Mouse (Mus musculus): ENCODE measurements around the gene Xpot. TPM values are rescaled to one million over a fixed set of nuclear protein-coding genes. Genes with fewer than 3 reads are reported as not detected.

The Xpot gene
- total RNA-seq, 1 experiment, result 129 TPM

DNA sequence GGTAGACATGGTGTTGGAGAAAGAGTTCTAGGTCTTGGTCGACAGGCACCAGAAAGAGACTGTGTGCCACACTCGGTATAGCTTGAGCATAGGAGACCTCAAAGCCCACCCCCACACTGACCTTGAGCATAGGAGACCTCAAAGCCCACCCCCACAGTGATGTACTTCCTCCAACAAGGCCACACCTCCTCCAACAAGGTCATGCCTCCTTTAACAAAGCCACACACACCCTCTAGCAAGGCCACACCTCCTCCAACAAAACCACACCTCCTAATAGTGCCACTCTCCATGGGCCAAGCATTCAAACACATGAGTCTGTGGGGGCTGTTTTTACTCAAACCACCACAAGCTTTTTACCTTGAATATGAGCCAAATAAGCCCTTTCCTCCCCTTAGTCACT is 36.6 kb upstream of the Xpot start:
- DNase-seq (ENCODE audit: low read depth, low spot score), result no peak
- Histone ChIP-seq H3K27ac (ENCODE audit: insufficient read depth, low read depth, low read length, poor library complexity, severe bottlenecking) (no peak overlapping the region), H3K4me1 (ENCODE audit: control insufficient read depth in 2 of 2, insufficient read depth in 2 of 2, low read length in 2 of 2, poor library complexity in 1 of 2) (peaks cover 0 to 14% of the 10 kb centered on the region in 2 experiments; a peak in 2 of 4 replicates), H3K36me3 (ENCODE audit: control insufficient read depth, insufficient read depth, low read length, poor library complexity, severe bottlenecking) (no peaks in the 10 kb centered on the region), H3K4me3 (ENCODE audit: insufficient read depth in 1 of 2, low read depth in 1 of 2, low read length in 2 of 2, poor library complexity in 1 of 2, severe bottlenecking in 1 of 2) (no peak overlapping the region), H3K9ac (ENCODE audit: insufficient read depth, low read depth, low read length, poor library complexity, severe bottlenecking) (no peak overlapping the region), H3K9me3 (ENCODE audit: control insufficient read depth, insufficient read depth, low read depth, low read length) (no peaks in the 10 kb centered on the region)
- in situ Hi-C loops (cut with MboI; ENCODE audit: low sequenced_read_pairs in 2 of 2, unreplicated experiment in 2 of 2), result no loop called here
- TF ChIP-seq ZC3H11A (IDR thresholded peaks at IDR 0.05; ENCODE audit: borderline replicate concordance, low read depth, low read length) (no peak), HCFC1 (IDR thresholded peaks at IDR 0.05; ENCODE audit: borderline replicate concordance, insufficient read depth, low read length) (no peak), CHD2 (IDR thresholded peaks at IDR 0.05; ENCODE audit: low read depth, low read length) (no peak), MAFK (IDR thresholded peaks at IDR 0.05; ENCODE audit: insufficient read depth, low read depth, low read length) (no peak), ZNF384 (IDR thresholded peaks at IDR 0.05; ENCODE audit: low read depth, low read length) (no peak)

DNA sequence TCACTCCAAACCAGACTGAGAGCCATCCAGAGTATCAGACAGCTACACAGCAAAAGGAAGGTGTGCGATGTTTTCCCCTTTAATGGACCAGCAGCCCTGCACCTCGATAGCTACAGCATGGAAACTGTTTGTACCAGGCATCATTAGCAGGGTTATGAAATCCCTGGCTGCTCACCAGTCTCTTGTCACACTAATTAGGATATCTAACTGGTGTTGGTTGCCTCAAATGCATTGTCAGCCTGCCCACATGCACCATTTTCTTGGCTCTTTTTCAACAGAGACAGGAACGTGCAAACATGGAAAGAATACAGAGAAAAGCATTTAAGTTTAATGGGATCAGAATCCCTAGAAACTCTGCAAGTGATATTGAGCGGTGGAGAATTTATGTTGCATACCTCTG is 29.8 kb upstream of the Xpot start:
- Histone ChIP-seq H3K4me3 (ENCODE audit: insufficient read depth in 1 of 2, low read depth in 1 of 2, low read length in 2 of 2, poor library complexity in 1 of 2, severe bottlenecking in 1 of 2) (no peak overlapping the region), H3K36me3 (ENCODE audit: control insufficient read depth, insufficient read depth, low read length, poor library complexity, severe bottlenecking) (no peaks in the 10 kb centered on the region), H3K9ac (ENCODE audit: insufficient read depth, low read depth, low read length, poor library complexity, severe bottlenecking) (no peak overlapping the region), H3K9me3 (ENCODE audit: control insufficient read depth, insufficient read depth, low read depth, low read length) (no peaks in the 10 kb centered on the region), H3K27ac (ENCODE audit: insufficient read depth, low read depth, low read length, poor library complexity, severe bottlenecking) (no peak overlapping the region), H3K4me1 (ENCODE audit: control insufficient read depth in 2 of 2, insufficient read depth in 2 of 2, low read length in 2 of 2, poor library complexity in 1 of 2) (no peaks in the 10 kb centered on the region)
- DNase-seq (ENCODE audit: low read depth, low spot score), result no peak
- TF ChIP-seq CHD2 (IDR thresholded peaks at IDR 0.05; ENCODE audit: low read depth, low read length) (no peak), ZC3H11A (IDR thresholded peaks at IDR 0.05; ENCODE audit: borderline replicate concordance, low read depth, low read length) (no peak), ZNF384 (IDR thresholded peaks at IDR 0.05; ENCODE audit: low read depth, low read length) (no peak), HCFC1 (IDR thresholded peaks at IDR 0.05; ENCODE audit: borderline replicate concordance, insufficient read depth, low read length) (no peak), MAFK (IDR thresholded peaks at IDR 0.05; ENCODE audit: insufficient read depth, low read depth, low read length) (no peak)
- in situ Hi-C loops (cut with MboI; ENCODE audit: low sequenced_read_pairs in 2 of 2, unreplicated experiment in 2 of 2), result no loop called here

DNA sequence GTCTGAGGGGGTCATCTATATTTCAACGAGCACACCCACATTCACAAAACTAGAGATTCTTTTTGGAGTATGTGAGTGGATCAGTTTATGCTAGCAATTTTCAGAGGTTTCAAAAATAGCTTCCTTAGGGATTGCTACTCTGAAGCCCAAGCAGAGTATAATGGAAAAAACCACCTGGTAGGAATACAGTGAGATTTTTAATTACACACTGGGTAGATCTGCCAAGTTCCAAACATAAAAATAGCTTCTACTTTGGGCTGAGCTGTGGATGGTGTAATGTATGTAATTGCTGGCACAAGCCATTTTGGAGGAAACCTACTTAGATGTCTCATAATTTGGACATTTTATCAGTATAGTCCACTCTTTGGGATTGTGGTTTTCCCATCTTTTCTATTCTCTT is 26.9 kb upstream of the Xpot start:
- no peak overlapping the region for H3K9ac ChIP-seq (ENCODE audit: insufficient read depth, low read depth, low read length, poor library complexity, severe bottlenecking)
- H3K27ac ChIP-seq (ENCODE audit: insufficient read depth, low read depth, low read length, poor library complexity, severe bottlenecking), result no peak overlapping the region
- TF ChIP-seq HCFC1 (IDR thresholded peaks at IDR 0.05; ENCODE audit: borderline replicate concordance, insufficient read depth, low read length) (no peak), MAFK (IDR thresholded peaks at IDR 0.05; ENCODE audit: insufficient read depth, low read depth, low read length) (no peak), ZNF384 (IDR thresholded peaks at IDR 0.05; ENCODE audit: low read depth, low read length) (no peak), ZC3H11A (IDR thresholded peaks at IDR 0.05; ENCODE audit: borderline replicate concordance, low read depth, low read length) (no peak), CHD2 (IDR thresholded peaks at IDR 0.05; ENCODE audit: low read depth, low read length) (no peak)
- no peak for DNase-seq (ENCODE audit: low read depth, low spot score)
- H3K4me3 ChIP-seq (ENCODE audit: insufficient read depth in 1 of 2, low read depth in 1 of 2, low read length in 2 of 2, poor library complexity in 1 of 2, severe bottlenecking in 1 of 2), result no peak overlapping the region
- no peaks in the 10 kb centered on the region for H3K4me1 ChIP-seq (ENCODE audit: control insufficient read depth in 2 of 2, insufficient read depth in 2 of 2, low read length in 2 of 2, poor library complexity in 1 of 2)
- in situ Hi-C loops (cut with MboI; ENCODE audit: low sequenced_read_pairs in 2 of 2, unreplicated experiment in 2 of 2), result no loop called here
- no peaks in the 10 kb centered on the region for H3K36me3 ChIP-seq (ENCODE audit: control insufficient read depth, insufficient read depth, low read length, poor library complexity, severe bottlenecking)
- no peaks in the 10 kb centered on the region for H3K9me3 ChIP-seq (ENCODE audit: control insufficient read depth, insufficient read depth, low read depth, low read length)

DNA sequence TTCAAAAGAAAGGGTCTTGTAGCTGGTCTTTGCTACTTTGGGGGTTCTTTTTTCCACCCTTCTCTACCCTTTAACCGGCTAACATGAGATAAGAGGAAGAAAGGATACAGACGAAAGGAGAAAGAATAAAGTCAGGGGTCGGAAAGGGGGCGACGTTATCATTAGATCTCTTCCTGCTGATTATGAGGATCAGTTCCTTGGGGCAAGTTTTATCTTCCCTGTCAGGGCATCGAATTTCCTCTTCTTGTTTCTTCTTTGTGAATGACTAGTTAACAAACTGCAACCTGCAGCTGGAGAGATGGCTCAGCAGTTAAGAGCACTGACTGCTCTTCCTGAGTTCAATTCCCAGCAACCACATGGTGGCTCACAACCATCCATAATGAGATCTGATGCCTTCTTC is 20.2 kb upstream of the Xpot start:
- no peak overlapping the region for H3K9ac ChIP-seq (ENCODE audit: insufficient read depth, low read depth, low read length, poor library complexity, severe bottlenecking)
- no peak overlapping the region for H3K27ac ChIP-seq (ENCODE audit: insufficient read depth, low read depth, low read length, poor library complexity, severe bottlenecking)
- no peaks in the 10 kb centered on the region for H3K9me3 ChIP-seq (ENCODE audit: control insufficient read depth, insufficient read depth, low read depth, low read length)
- no peaks in the 10 kb centered on the region for H3K4me1 ChIP-seq (ENCODE audit: control insufficient read depth in 2 of 2, insufficient read depth in 2 of 2, low read length in 2 of 2, poor library complexity in 1 of 2)
- in situ Hi-C loops (cut with MboI; ENCODE audit: low sequenced_read_pairs in 2 of 2, unreplicated experiment in 2 of 2), result no loop called here
- TF ChIP-seq CHD2 (IDR thresholded peaks at IDR 0.05; ENCODE audit: low read depth, low read length) (no peak), ZNF384 (IDR thresholded peaks at IDR 0.05; ENCODE audit: low read depth, low read length) (no peak), MAFK (IDR thresholded peaks at IDR 0.05; ENCODE audit: insufficient read depth, low read depth, low read length) (no peak), ZC3H11A (IDR thresholded peaks at IDR 0.05; ENCODE audit: borderline replicate concordance, low read depth, low read length) (no peak), HCFC1 (IDR thresholded peaks at IDR 0.05; ENCODE audit: borderline replicate concordance, insufficient read depth, low read length) (no peak)
- H3K4me3 ChIP-seq (ENCODE audit: insufficient read depth in 1 of 2, low read depth in 1 of 2, low read length in 2 of 2, poor library complexity in 1 of 2, severe bottlenecking in 1 of 2), result no peak overlapping the region
- no peak for DNase-seq (ENCODE audit: low read depth, low spot score)
- no peaks in the 10 kb centered on the region for H3K36me3 ChIP-seq (ENCODE audit: control insufficient read depth, insufficient read depth, low read length, poor library complexity, severe bottlenecking)
